Mouse (Mus musculus): Measurements from ENCODE around the gene Zdhhc6. TPM values are rescaled to one million over a fixed set of nuclear protein-coding genes. Genes with fewer than 3 reads are reported as not detected.

The Zdhhc6 gene
- polyA plus RNA-seq, 1 experiment from 2014 or later: 74.3 TPM

GRCm38 (mm10) chr19:55232136-55232535 lies 83.7 kb downstream of the Zdhhc6 start:
- Histone ChIP-seq H3K4me3 (replicated peaks) (no peak overlapping the region), H3K27ac (no peak overlapping the region), H3K9ac (replicated peaks) (no peak overlapping the region), H3K9me3 (no peaks in the 10 kb centered on the region), H3K4me2 (replicated peaks) (no peak overlapping the region), H3K27me3 (no peaks in the 10 kb centered on the region), H3K4me1 (replicated peaks) (peaks cover 11% of the 10 kb centered on the region), H3K36me3 (no peaks in the 10 kb centered on the region)
- 64% methylated on average over 8 of the region's 8 CpGs for WGBS
- no peak for ATAC-seq

GRCm38 (mm10) chr19:55231081-55231480 lies 84.8 kb downstream of the Zdhhc6 start:
- peak; percentile 40; the same call in 1 of the 2 replicates for ATAC-seq

GRCm38 (mm10) chr19:55227135-55227534 lies 88.7 kb downstream of the Zdhhc6 start:
- H3K4me1 ChIP-seq (replicated peaks): peaks cover 11% of the 10 kb centered on the region
- no peaks in the 10 kb centered on the region for H3K9me3 ChIP-seq
- no peak overlapping the region for H3K9ac ChIP-seq (replicated peaks)
- no peaks in the 10 kb centered on the region for H3K27me3 ChIP-seq
- H3K36me3 ChIP-seq: no peaks in the 10 kb centered on the region
- 89% methylated on average over 7 of the region's 7 CpGs for WGBS
- no peak overlapping the region for H3K27ac ChIP-seq
- no peak for ATAC-seq
- H3K4me2 ChIP-seq (replicated peaks): no peak overlapping the region
- H3K4me3 ChIP-seq (replicated peaks): no peak overlapping the region

More at GRCm38 (mm10) chr19:55231081-55231480, 84.8 kb downstream of the Zdhhc6 start:
- 82% methylated on average over 10 of the region's 10 CpGs for WGBS
- no peak overlapping the region for H3K4me2 ChIP-seq (replicated peaks)
- no peaks in the 10 kb centered on the region for H3K36me3 ChIP-seq
- H3K27ac ChIP-seq: no peak overlapping the region
- no peak overlapping the region for H3K4me3 ChIP-seq (replicated peaks)
- H3K9ac ChIP-seq (replicated peaks): no peak overlapping the region
- H3K9me3 ChIP-seq: no peaks in the 10 kb centered on the region
- H3K27me3 ChIP-seq: no peaks in the 10 kb centered on the region
- peaks cover 11% of the 10 kb centered on the region for H3K4me1 ChIP-seq (replicated peaks)

DNA sequence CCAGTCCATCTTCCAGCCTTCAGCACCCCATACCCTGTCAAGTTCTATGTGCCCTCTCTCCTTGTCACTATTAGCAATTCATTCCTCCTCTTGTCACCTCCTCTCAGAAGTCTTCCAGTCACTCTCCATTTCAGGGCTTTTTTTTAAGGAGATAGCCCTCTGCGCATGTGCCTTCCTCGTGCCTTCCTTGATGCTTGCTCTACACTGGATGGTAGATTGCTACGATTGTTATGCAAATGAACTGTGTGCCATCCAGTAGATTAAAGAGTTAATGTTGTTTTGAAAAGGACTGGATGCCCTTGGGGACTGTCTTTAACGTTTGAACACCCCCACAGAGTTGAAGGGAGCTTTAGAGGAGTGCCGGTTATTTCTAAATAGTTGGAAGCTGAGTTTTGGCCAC lies 89.2 kb downstream of the Zdhhc6 start:
- no peaks in the 10 kb centered on the region for H3K36me3 ChIP-seq
- no peak for ATAC-seq
- H3K9ac ChIP-seq (replicated peaks): no peak overlapping the region
- WGBS: 53% methylated on average over 5 of the region's 5 CpGs
- no peaks in the 10 kb centered on the region for H3K9me3 ChIP-seq
- no peaks in the 10 kb centered on the region for H3K27me3 ChIP-seq
- no peak overlapping the region for H3K4me3 ChIP-seq (replicated peaks)
- H3K4me1 ChIP-seq (replicated peaks): peaks cover 11% of the 10 kb centered on the region
- H3K27ac ChIP-seq: no peak overlapping the region
- H3K4me2 ChIP-seq (replicated peaks): no peak overlapping the region

- WGBS: 91% methylated on average over 9 of the region's 9 CpGs
- no peak for ATAC-seq
- no peaks in the 10 kb centered on the region for H3K36me3 ChIP-seq
- H3K27me3 ChIP-seq: 0 out of 2 replicates have a peak, but pooled peaks cover 4% of the 10 kb centered on the region
- peaks cover 14% of the 10 kb centered on the region for H3K4me1 ChIP-seq (replicated peaks)
- H3K4me2 ChIP-seq (replicated peaks): no peak overlapping the region
- no peak overlapping the region for H3K27ac ChIP-seq
- no peak overlapping the region for H3K9ac ChIP-seq (replicated peaks)
- H3K9me3 ChIP-seq: no peaks in the 10 kb centered on the region
- H3K4me3 ChIP-seq (replicated peaks): no peak overlapping the region
Measured at GRCm38 (mm10) chr19:55222268-55222667, 93.6 kb downstream of the Zdhhc6 start.

Other genes with a start within 250 kb of the Zdhhc6 start
- gene Gpam, start 188.8 kb downstream of the Zdhhc6 start, polyA plus RNA-seq (2015; fragmentation: Nextera tagmentation; extraction: Ambion mirVana): 21.7 and 21.8 TPM in 2 replicates
- 0.30 and 0.83 TPM in 2 replicates for gene Tectb, start 135.3 kb downstream of the Zdhhc6 start, polyA plus RNA-seq (2015; fragmentation: Nextera tagmentation; extraction: Ambion mirVana)
- gene Gucy2g, start 74.8 kb downstream of the Zdhhc6 start, polyA plus RNA-seq (2015; fragmentation: Nextera tagmentation; extraction: Ambion mirVana): 0.07 TPM in 1 of 2 replicates, not detected in the other
- gene Acsl5, start 64.1 kb downstream of the Zdhhc6 start, polyA plus RNA-seq (2015; fragmentation: Nextera tagmentation; extraction: Ambion mirVana): 9.9 TPM in 2 replicates
- gene Vti1a, start 263 bp upstream of the Zdhhc6 start, polyA plus RNA-seq (2015; fragmentation: Nextera tagmentation; extraction: Ambion mirVana): 31.4 and 32.8 TPM in 2 replicates